Mouse (Mus musculus) intestine, embryonic 16.5 days (tissue): ENCODE data around the gene Tmem108. TPM values are rescaled to one million over a fixed set of nuclear protein-coding genes. Genes with fewer than 3 reads are reported as not detected.

Experiments
- ATAC-seq: fragments of 200-750 bp; cut with Nextera tagmentation; 2 replicates; pipeline ENCODE4 v1.8.0; 2017; ENCODE audit warnings: moderate TSS enrichment, moderate library complexity
- H3K27ac ChIP-seq: fragments of 300-500 bp; sonication (generic); 2 replicates; pipeline ENCODE4 v1.5.1; 2014; ENCODE audit warnings: mild to moderate bottlenecking, low read length
- H3K27me3 ChIP-seq: fragments of 300-500 bp; sonication (generic); replicated peaks from 2 replicates; pipeline ENCODE4 v1.6.1; 2014; ENCODE audit warnings: low read length, control low read depth, mixed read lengths; ENCODE audit not compliant: control insufficient read depth, insufficient read depth
- H3K36me3 ChIP-seq: fragments of 300-500 bp; sonication (generic); 2 replicates; pipeline ENCODE4 v1.6.1; 2014; ENCODE audit warnings: low read length, control low read depth; ENCODE audit not compliant: control insufficient read depth, insufficient read depth
- H3K4me1 ChIP-seq: fragments of 300-500 bp; sonication (generic); 2 replicates; pipeline ENCODE4 v1.6.1; 2014; ENCODE audit warnings: low read length, control low read depth, mixed read lengths; ENCODE audit not compliant: control insufficient read depth, insufficient read depth
- H3K4me2 ChIP-seq: fragments of 300-500 bp; sonication (generic); 2 replicates; pipeline ENCODE4 v1.6.1; 2014; ENCODE audit warnings: low read depth, low read length, control low read depth
- H3K4me3 ChIP-seq: fragments of 300-500 bp; sonication (generic); 2 replicates; pipeline ENCODE4 v1.5.1; 2014; ENCODE audit warnings: mild to moderate bottlenecking, low read length
- H3K9ac ChIP-seq: fragments of 300-500 bp; sonication (generic); 2 replicates; pipeline ENCODE4 v1.6.1; 2014; ENCODE audit warnings: low read depth, low read length
- H3K9me3 ChIP-seq: fragments of 300-500 bp; sonication (generic); 2 replicates; pipeline ENCODE4 v1.6.1; 2016; ENCODE audit warnings: low read length, control low read depth; ENCODE audit not compliant: control insufficient read depth
- WGBS: fragments of 180-500 bp; shearing (Covaris S2); extraction: QIAGEN DNeasy Blood & Tissue Kit; methylation state at CpG from one replicate; pipeline ENCODE4 v1.1.7; 2014; 5-methylcytosine and 5-hydroxymethylcytosine counted together
- polyA plus RNA-seq: library from polyadenylated mRNA; unstranded; fragments of >200 nt; fragmentation: Nextera tagmentation; extraction: Ambion mirVana; gene quantifications from 2 replicates; pipeline ENCODE4 v1.2.1, GENCODE M21; 2015

The Tmem108 gene
- polyA plus RNA-seq, 1 experiment from 2014 or later, result 7.2 TPM

DNA sequence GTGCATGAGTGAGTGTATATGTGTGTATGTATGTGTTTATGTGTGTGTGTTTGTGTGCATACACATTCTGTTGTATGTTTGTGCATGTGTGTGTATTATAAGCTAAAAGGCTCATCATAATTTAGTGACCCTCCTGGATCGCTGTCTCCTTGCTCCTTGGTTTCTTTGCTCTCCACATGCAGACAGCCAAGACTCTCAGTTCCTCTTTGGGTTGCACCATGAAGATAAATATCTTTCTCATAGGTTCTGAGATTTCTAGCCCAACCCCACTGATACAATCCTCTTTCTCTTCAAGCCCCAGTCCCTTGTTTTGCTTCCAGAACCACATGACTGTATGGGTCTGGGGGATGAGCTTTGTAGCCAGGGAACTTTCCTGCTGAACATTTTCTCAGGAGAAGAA lies 302.3 kb downstream of the Tmem108 start:
- H3K4me1 ChIP-seq, result no peaks in the 10 kb centered on the region
- no peak overlapping the region for H3K4me2 ChIP-seq
- no peaks in the 10 kb centered on the region for H3K36me3 ChIP-seq
- 96% methylated on average over 1 of the region's 1 CpGs for WGBS
- no peaks in the 10 kb centered on the region for H3K27me3 ChIP-seq
- H3K4me3 ChIP-seq, result no peak overlapping the region
- H3K27ac ChIP-seq, result no peak overlapping the region
- no peaks in the 10 kb centered on the region for H3K9me3 ChIP-seq
- ATAC-seq, result no peak
- no peak overlapping the region for H3K9ac ChIP-seq

DNA sequence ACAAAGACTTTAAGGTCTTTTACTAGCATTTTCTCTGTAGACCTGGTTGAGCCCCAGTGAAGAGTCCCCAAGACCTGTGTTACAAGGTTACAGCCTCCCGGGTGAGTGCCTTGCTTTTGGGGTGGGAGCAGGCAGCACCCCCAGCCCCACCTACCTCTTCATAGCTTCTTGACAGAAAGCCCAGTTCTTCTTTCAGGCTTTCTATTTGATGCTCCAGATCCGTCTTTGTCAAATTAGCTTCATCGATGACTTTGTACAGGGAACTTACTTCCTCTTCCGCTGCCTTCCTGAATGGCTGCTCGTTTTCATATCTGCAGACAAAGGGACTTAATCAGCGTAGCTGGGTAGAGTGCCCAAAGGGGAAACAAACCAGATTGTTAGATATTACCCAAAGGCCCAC lies 312.0 kb downstream of the Tmem108 start:
- Histone ChIP-seq H3K9me3 (peaks cover 4% of the 10 kb centered on the region; the same call in 1 of the 2 replicates), H3K36me3 (no peaks in the 10 kb centered on the region), H3K27me3 (no peaks in the 10 kb centered on the region), H3K9ac (no peak overlapping the region), H3K27ac (no peak overlapping the region), H3K4me1 (no peaks in the 10 kb centered on the region), H3K4me2 (no peak overlapping the region), H3K4me3 (no peak overlapping the region)
- 76% methylated on average over 6 of the region's 6 CpGs for WGBS
- no peak for ATAC-seq

DNA sequence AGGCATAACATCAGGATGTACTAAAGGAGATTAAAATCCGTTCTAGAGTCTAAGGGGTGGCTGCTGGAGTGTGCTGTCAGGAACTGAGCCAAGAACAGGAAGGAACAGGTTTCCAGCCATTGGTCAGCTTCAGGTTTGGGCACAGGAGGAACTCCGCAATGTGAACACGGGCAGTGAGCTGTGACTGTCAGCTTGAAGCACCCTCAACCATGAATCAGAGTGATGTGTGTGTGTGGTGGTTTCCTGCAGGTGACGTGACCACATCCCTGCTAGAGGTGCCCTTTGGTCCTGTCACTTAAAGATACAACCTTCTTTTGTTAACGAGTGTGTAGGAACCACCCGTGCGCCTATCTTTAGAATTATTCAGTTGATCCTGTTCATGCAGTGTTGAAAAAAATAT lies 312.5 kb downstream of the Tmem108 start:
- H3K9me3 ChIP-seq, result peaks cover 9% of the 10 kb centered on the region; the same call in 1 of the 2 replicates
- no peaks in the 10 kb centered on the region for H3K4me1 ChIP-seq
- H3K4me2 ChIP-seq, result no peak overlapping the region
- no peaks in the 10 kb centered on the region for H3K27me3 ChIP-seq
- no peak overlapping the region for H3K4me3 ChIP-seq
- no peak for ATAC-seq
- no peak overlapping the region for H3K9ac ChIP-seq
- H3K36me3 ChIP-seq, result no peaks in the 10 kb centered on the region
- no peak overlapping the region for H3K27ac ChIP-seq
- WGBS, result 76% methylated on average over 7 of the region's 7 CpGs

DNA sequence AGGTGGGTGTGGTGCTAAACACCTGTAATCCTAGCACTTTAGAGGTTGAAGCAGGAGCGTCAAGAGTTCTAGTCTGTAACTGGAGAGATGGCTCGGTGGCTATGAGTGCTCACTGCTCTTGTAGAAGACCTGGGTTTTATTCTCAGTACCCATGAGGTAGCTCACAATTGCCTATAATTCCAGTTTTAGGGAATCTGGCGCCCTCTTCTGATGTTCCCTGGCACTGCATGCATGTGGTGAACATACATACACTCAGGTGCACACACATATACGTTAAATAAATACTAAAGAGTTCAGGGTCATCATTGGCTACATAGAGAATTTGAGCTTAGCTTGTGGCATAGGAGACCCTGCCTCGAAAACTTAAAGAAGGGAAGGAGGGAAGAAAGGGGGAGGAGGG lies 317.0 kb downstream of the Tmem108 start:
- Histone ChIP-seq H3K4me1 (peaks cover 5% of the 10 kb centered on the region; the same call in 1 of the 2 replicates), H3K27me3 (no peaks in the 10 kb centered on the region), H3K27ac (no peak overlapping the region), H3K36me3 (no peaks in the 10 kb centered on the region), H3K4me2 (no peak overlapping the region), H3K4me3 (no peak overlapping the region), H3K9me3 (peaks cover 9% of the 10 kb centered on the region; the same call in 1 of the 2 replicates), H3K9ac (no peak overlapping the region)
- 86% methylated on average over 5 of the region's 5 CpGs for WGBS
- ATAC-seq, result no peak

DNA sequence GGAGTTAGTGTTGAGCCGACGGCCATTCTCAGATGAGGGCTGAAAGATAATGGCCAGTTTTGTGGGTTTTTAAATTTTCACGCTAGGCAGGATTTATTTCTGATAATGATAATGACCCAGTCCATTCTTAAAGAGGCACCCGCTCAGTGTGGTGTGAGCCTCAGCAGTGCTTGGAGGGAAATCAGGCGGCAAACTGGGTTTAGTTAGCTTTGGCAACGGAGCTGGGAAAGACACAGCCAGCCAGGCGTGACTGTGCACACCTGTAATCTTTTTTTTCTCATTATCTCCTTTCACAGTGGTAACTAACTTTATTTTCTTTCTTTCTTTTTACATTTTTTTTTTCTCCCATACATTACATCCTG lies 317.8 kb downstream of the Tmem108 start:
- H3K9me3 ChIP-seq, result peaks cover 9% of the 10 kb centered on the region; the same call in 1 of the 2 replicates
- 50% methylated on average over 7 of the region's 7 CpGs for WGBS
- no peak overlapping the region for H3K9ac ChIP-seq
- no peaks in the 10 kb centered on the region for H3K36me3 ChIP-seq
- no peak overlapping the region for H3K4me3 ChIP-seq
- H3K4me1 ChIP-seq, result peaks cover 5% of the 10 kb centered on the region; the same call in 1 of the 2 replicates
- ATAC-seq, result no peak
- H3K27ac ChIP-seq, result no peak overlapping the region
- H3K27me3 ChIP-seq, result no peaks in the 10 kb centered on the region
- no peak overlapping the region for H3K4me2 ChIP-seq

DNA sequence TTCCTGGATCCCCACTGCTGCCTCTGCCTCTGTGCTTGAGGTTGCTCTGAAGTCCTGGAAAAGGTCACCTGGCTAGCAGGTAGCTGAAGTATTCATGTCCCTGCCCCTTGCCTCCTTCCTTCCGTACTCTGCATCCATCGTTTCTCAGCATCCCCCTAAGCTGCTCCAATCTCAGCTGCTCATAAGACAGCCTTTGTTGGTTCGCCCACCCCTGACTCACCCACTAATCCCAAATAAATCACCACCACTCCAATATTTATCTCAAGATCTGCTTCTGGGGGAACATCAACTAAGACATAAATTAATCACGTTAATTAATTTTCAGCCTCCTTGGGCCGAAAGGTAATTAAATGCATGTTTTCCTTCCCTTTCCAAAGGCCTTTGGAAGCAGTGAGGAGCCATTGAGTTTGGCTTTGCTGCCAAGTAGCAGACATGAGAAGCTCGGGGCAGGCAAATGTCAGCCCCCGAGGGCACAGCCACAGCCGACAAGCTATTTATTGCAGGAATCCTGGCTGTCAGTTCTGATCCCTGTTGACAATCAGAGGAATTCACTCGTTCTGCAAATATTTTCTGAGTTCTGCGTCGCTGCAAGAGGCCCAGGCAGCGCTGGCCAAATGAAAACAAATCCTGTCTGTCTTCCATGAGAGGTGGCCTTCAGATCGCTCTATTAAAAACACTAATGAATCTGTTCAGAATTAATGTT lies 318.4 kb downstream of the Tmem108 start:
- Histone ChIP-seq H3K9ac (no peak overlapping the region), H3K9me3 (peaks cover 9% of the 10 kb centered on the region; the same call in 1 of the 2 replicates), H3K27me3 (no peaks in the 10 kb centered on the region), H3K4me2 (no peak overlapping the region), H3K27ac (no peak overlapping the region), H3K4me3 (no peak overlapping the region), H3K36me3 (no peaks in the 10 kb centered on the region), H3K4me1 (peaks cover 5% of the 10 kb centered on the region; the same call in 1 of the 2 replicates)
- whole genome bisulfite sequencing, result 27% methylated on average over 13 of the region's 13 CpGs
- ATAC-seq, result no peak

DNA sequence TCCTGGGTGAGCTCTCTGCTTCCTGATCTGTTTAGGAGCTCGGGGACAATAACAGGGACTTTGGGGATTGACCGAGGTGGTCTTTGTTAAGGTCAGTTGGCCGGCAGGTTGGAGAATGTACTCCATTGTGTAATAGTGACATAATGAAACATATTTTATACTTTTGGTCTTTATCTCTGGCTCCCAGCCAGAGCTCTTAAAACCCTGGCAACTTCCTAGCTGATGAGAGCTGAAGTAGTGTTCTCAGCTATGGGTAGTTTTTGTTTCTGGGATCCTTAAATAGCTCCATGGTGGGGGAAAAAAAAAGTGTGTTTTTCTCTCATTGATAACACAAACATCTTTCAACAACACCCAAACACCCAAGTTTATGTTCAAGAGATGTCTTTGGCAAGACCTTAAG lies 321.0 kb downstream of the Tmem108 start:
- Histone ChIP-seq H3K9me3 (peaks cover 9% of the 10 kb centered on the region; the same call in 1 of the 2 replicates), H3K4me2 (no peak overlapping the region), H3K36me3 (no peaks in the 10 kb centered on the region), H3K9ac (no peak overlapping the region), H3K27me3 (no peaks in the 10 kb centered on the region), H3K4me1 (peaks cover 5% of the 10 kb centered on the region; the same call in 1 of the 2 replicates), H3K27ac (no peak overlapping the region), H3K4me3 (no peak overlapping the region)
- 52% methylated on average over 3 of the region's 3 CpGs for WGBS
- no peak for ATAC-seq

DNA sequence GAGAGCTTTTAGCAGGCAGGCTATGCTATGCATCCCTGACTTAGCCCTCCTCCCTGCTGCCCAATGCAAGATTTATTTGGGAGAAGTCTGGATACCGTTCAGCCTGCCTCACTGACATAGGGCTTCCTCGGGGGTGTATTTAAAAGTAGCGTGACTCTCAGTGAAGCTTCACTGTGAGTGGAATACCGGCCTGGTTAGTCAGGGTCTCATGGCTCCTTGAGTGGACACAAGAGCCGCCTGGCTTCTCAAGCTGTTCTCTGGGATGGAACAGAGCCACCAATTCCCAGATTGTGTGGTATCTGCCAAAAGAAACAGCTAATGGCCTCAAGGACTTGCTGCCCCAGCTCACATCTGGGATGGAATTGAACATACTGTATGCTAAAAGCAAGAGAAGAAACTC lies 324.5 kb downstream of the Tmem108 start:
- no peak overlapping the region for H3K9ac ChIP-seq
- H3K4me2 ChIP-seq, result no peak overlapping the region
- no peak overlapping the region for H3K4me3 ChIP-seq
- no peaks in the 10 kb centered on the region for H3K36me3 ChIP-seq
- H3K27ac ChIP-seq, result no peak overlapping the region
- H3K9me3 ChIP-seq, result no peaks in the 10 kb centered on the region
- 59% methylated on average over 5 of the region's 5 CpGs for WGBS
- H3K4me1 ChIP-seq, result peaks cover 8% of the 10 kb centered on the region
- no peak for ATAC-seq
- no peaks in the 10 kb centered on the region for H3K27me3 ChIP-seq

DNA sequence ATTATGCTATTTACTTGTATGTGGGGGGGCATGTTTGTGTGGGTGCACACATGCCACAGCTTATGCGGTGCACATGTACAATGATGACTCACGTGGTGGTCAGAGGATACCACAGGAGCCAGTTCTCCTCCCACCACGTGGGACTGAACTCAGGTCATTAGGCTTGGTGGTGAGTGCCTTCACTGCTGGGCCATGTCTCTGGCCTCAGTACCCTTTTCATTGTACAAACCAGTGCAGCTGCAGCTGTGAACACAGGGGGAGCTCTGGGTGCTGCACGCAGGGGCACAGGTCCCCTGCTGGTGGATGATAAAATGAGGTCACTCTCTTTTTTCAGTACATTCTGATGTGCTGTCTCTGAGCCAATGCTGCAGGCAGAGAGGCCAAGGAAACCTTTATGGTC lies 327.5 kb downstream of the Tmem108 start:
- WGBS, result 57% methylated on average over 4 of the region's 4 CpGs
- no peak overlapping the region for H3K4me2 ChIP-seq
- peak; percentile 49 for ATAC-seq

More for the DNA sequence above, 327.5 kb downstream of the Tmem108 start:
- Histone ChIP-seq H3K4me3 (no peak overlapping the region), H3K9me3 (no peaks in the 10 kb centered on the region), H3K27me3 (no peaks in the 10 kb centered on the region), H3K9ac (no peak overlapping the region), H3K4me1 (peaks cover 3% of the 10 kb centered on the region; the same call in 1 of the 2 replicates), H3K36me3 (no peaks in the 10 kb centered on the region), H3K27ac (no peak overlapping the region)
